Mouse (Mus musculus) thymus, adult 2 months (tissue): ENCODE data around the gene Rmnd5a. TPM values are rescaled to one million over a fixed set of nuclear protein-coding genes. Genes with fewer than 3 reads are reported as not detected.

Experiments
- DNase-seq: peaks from one replicate; pipeline ENCODE4 v3.0.0; 2021
- H3K27ac ChIP-seq: fragments of 200-500 bp; 2 replicates; pipeline ENCODE4 v1.5.1; 2012; ENCODE audit warnings: low read length, control low read depth; ENCODE audit not compliant: control insufficient read depth, insufficient read depth
- H3K27me3 ChIP-seq: fragments of 200-500 bp; 2 replicates; pipeline ENCODE4 v1.6.1; 2012; ENCODE audit warnings: mild to moderate bottlenecking, low read length, moderate library complexity, mixed read lengths; ENCODE audit not compliant: control insufficient read depth, insufficient read depth
- H3K36me3 ChIP-seq: fragments of 200-500 bp; 2 replicates; pipeline ENCODE4 v1.6.1; 2012; ENCODE audit warnings: mild to moderate bottlenecking, low read length, moderate library complexity; ENCODE audit not compliant: control insufficient read depth, insufficient read depth
- H3K4me1 ChIP-seq: fragments of 200-500 bp; replicated peaks from 2 replicates; pipeline ENCODE4 v1.6.1; 2012; ENCODE audit warnings: low read length; ENCODE audit not compliant: control insufficient read depth, insufficient read depth
- H3K4me3 ChIP-seq: fragments of 200-500 bp; 2 replicates; pipeline ENCODE4 v1.5.1; 2012; ENCODE audit warnings: mild to moderate bottlenecking, low read length, control low read depth, moderate library complexity; ENCODE audit not compliant: control insufficient read depth, insufficient read depth
- CTCF ChIP-seq: fragments of 200-500 bp; IDR thresholded peaks from 2 replicates; pipeline ENCODE4 v1.5.1; 2012; ENCODE audit warnings: mild to moderate bottlenecking, control low read depth, low read length, moderate library complexity, borderline replicate concordance; ENCODE audit not compliant: control insufficient read depth, poor library complexity, insufficient read depth; ENCODE audit errors: extremely low read depth
- POLR2A ChIP-seq: fragments of 200-500 bp; IDR thresholded peaks from 2 replicates; pipeline ENCODE4 v1.6.1; 2012; ENCODE audit warnings: mild to moderate bottlenecking, low read length, control low read depth, moderate library complexity; ENCODE audit not compliant: control insufficient read depth, poor library complexity, insufficient read depth; ENCODE audit errors: extremely low read depth
- WGBS: fragments of 180-500 bp; shearing (Covaris S2); methylation state at CpG from one replicate; pipeline ENCODE4 v1.1.7; 2018; 5-methylcytosine and 5-hydroxymethylcytosine counted together
- polyA plus RNA-seq: library from polyadenylated mRNA; depleted of rRNA; stranded (reverse); fragments of >200 nt; gene quantifications from 2 replicates; pipeline ENCODE4 v1.2.3, GENCODE M21; 2012; rRNA removed

Gene Rmnd5a
- polyA plus RNA-seq, 1 experiment: 316 TPM

- H3K27ac ChIP-seq: peak overlapping the region; percentile 96
- H3K27me3 ChIP-seq: no peaks in the 10 kb centered on the region
- H3K4me3 ChIP-seq: peak overlapping the region; percentile 39
- peaks cover 58% of the 10 kb centered on the region for H3K4me1 ChIP-seq
- peaks cover 14% of the 10 kb centered on the region for H3K36me3 ChIP-seq
- no peak for TF ChIP-seq CTCF
- peak; percentile 46; the same call in 1 of the 2 replicates for TF ChIP-seq POLR2A
- WGBS: under 1% methylated on average over 9 of the region's 9 CpGs
- peak; percentile 89 for DNase-seq
Measured at GRCm38 (mm10) chr6:71341179-71341578, 99.3 kb downstream of the Rmnd5a start.

GRCm38 (mm10) chr6:71339351-71339750, 101.1 kb downstream of the Rmnd5a start:
- TF ChIP-seq POLR2A: no peak
- no peak for TF ChIP-seq CTCF
- peak overlapping the region; percentile 41 for H3K4me3 ChIP-seq
- DNase-seq: peak; percentile 62
- H3K27ac ChIP-seq: peak overlapping the region; percentile 96
- peaks cover 55% of the 10 kb centered on the region for H3K4me1 ChIP-seq
- peaks cover 33% of the 10 kb centered on the region for H3K36me3 ChIP-seq
- WGBS: 20% methylated on average over 4 of the region's 4 CpGs
- no peaks in the 10 kb centered on the region for H3K27me3 ChIP-seq

- Histone ChIP-seq H3K27ac (peak overlapping the region; percentile 96), H3K36me3 (peaks cover 37% of the 10 kb centered on the region), H3K4me3 (peak overlapping the region; percentile 41), H3K4me1 (peaks cover 60% of the 10 kb centered on the region), H3K27me3 (no peaks in the 10 kb centered on the region)
- DNase-seq: peak; percentile 40
- no peak for TF ChIP-seq POLR2A
- TF ChIP-seq CTCF: no peak
- WGBS: 51% methylated on average over 3 of the region's 3 CpGs
Measured at GRCm38 (mm10) chr6:71338941-71339340, 101.5 kb downstream of the Rmnd5a start.

Other genes with a start within 250 kb of the Rmnd5a start
- 0.47 and 2.2 TPM in 2 replicates for gene Fabp1, start 240.8 kb downstream of the Rmnd5a start, polyA plus RNA-seq
- gene Krcc1, start 169.0 kb downstream of the Rmnd5a start, polyA plus RNA-seq: 7.7 and 8.9 TPM in 2 replicates
- gene Smyd1, start 118.4 kb downstream of the Rmnd5a start, polyA plus RNA-seq: 9.6 and 15.1 TPM in 2 replicates
- gene Cd8b1, start 117.8 kb downstream of the Rmnd5a start, polyA plus RNA-seq: 712 and 845 TPM in 2 replicates
- 883 and 918 TPM in 2 replicates for gene Cd8a, start 67.2 kb downstream of the Rmnd5a start, polyA plus RNA-seq
- gene Rnf103, start 53.3 kb upstream of the Rmnd5a start, polyA plus RNA-seq: 14.3 and 21.5 TPM in 2 replicates
- 27.1 and 33.8 TPM in 2 replicates for gene Chmp3, start 103.2 kb upstream of the Rmnd5a start, polyA plus RNA-seq
- 39.9 and 43.5 TPM in 2 replicates for gene Kdm3a, start 192.4 kb upstream of the Rmnd5a start, polyA plus RNA-seq